Mouse (Mus musculus) splenic B cell, adult 2 months (primary cell): ENCODE results near the gene Nme3.

Source experiments
- DNase-seq: peaks from one replicate; pipeline ENCODE4 v3.0.0-alpha.2; 2011; ENCODE audit warnings: low read depth, low spot score
- H3K27me3 ChIP-seq: 2 replicates; pipeline ENCODE4 v1.6.1; 2012; ENCODE audit warnings: mild to moderate bottlenecking, low read length, moderate library complexity, mixed read lengths; ENCODE audit not compliant: control insufficient read depth, poor library complexity, insufficient read depth, severe bottlenecking
- H3K36me3 ChIP-seq: 2 replicates; pipeline ENCODE4 v1.6.1; 2012; ENCODE audit warnings: mild to moderate bottlenecking, low read length, moderate library complexity, mixed read lengths; ENCODE audit not compliant: control insufficient read depth, poor library complexity, insufficient read depth, severe bottlenecking

Nme3 gene

DNA sequence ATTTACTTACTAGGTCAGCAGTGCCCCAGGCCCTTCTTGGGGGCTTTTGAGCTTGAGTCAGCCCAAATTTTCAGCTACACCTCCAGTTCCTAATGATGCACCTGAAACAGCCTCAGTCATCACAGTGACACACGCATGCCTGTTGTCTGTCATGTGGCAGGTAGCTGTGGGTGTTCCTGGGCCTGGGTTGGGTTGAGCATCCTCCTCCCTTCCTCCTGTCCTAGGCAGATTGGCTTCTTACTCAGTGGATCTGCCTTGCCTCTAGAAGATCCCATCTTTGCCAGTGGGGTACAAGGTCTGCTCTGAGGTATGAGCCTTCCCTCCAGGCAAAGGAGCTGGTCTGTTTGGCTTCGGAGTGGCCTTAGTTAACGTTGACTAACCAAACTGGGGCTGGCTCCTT, 7.4 kb upstream of the Nme3 start:
- peaks cover 2% of the 10 kb centered on the region for H3K36me3 ChIP-seq
- no peak for DNase-seq
- no peaks in the 10 kb centered on the region for H3K27me3 ChIP-seq

DNA sequence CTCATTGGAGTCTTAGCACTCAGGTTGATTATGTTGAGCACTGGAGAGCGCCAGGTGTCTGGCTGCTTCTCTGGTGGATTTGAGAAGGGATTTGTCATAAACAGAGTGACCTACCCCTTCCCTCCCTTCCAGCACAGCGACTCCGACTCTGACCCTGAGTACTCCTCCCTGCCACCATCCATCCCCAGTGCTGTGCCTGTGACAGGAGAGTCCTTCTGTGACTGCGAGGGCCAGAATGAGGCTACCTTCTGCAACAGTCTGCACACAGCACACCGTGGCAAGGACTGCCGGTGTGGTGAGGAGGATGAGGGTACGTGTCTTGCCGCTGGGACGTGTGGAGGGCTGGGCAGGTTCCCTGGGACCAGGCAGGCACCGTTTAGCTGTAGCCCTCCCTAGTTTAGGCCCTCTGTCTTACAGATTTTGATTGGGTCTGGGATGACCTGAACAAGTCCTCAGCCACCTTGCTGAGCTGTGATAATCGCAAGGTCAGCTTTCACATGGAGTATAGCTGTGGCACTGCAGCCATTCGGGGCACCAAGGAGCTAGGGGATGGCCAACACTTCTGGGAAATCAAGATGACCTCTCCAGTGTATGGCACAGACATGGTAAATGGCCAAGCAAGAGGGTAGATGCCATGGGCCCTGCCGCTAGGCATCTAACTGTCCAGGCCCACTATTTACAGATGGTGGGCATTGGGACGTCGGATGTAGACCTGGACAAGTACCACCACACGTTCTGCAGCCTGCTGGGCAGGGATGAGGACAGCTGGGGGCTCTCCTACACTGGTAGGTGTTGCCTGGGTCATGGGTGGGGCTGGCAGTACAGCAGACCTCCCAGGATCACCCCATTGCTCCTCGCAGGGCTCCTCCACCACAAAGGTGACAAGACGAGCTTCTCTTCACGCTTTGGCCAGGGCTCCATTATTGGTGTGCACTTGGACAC, 5.9 kb upstream of the Nme3 start:
- H3K36me3 ChIP-seq: peaks cover 2% of the 10 kb centered on the region
- no peak for DNase-seq
- H3K27me3 ChIP-seq: no peaks in the 10 kb centered on the region

DNA sequence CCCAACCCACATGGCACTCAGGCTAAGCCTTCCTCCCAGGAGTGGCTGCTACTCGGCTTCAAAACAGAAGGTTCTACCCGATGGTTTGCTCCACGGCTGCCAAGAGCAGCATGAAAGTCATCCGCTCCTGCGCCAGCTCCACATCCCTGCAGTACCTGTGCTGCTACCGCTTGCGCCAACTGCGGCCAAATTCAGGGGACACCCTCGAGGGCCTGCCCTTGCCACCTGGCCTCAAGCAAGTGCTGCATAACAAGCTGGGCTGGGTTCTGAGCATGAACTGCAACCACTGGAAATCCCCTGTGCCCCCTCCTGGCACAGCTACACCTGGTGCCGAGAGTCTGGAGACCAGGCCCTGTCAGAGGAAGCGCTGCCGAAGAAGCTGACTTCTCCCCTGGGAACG, 5.0 kb upstream of the Nme3 start:
- H3K36me3 ChIP-seq: peaks cover 2% of the 10 kb centered on the region
- no peak for DNase-seq
- no peaks in the 10 kb centered on the region for H3K27me3 ChIP-seq

DNA sequence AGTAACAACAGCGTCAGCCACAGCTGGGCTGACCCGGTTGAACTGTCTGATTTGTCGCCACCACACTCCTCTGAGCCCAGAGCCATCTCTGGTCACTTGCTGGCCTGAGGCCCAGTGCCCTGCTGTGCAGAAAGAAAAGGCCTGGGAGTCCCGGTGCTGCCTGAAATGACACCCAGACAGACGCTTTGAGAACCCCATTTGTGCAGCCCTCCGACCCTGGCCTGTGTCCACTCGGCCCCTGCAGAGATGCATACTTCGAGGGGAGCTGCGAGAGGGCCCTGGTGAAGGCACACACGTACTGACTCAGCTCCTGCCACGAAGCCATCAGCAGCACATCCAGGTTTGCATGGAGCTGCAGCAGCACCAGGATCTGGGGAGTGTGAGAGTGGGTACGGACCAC, 3.5 kb upstream of the Nme3 start:
- no peaks in the 10 kb centered on the region for H3K27me3 ChIP-seq
- no peak for DNase-seq
- peaks cover 2% of the 10 kb centered on the region for H3K36me3 ChIP-seq

DNA sequence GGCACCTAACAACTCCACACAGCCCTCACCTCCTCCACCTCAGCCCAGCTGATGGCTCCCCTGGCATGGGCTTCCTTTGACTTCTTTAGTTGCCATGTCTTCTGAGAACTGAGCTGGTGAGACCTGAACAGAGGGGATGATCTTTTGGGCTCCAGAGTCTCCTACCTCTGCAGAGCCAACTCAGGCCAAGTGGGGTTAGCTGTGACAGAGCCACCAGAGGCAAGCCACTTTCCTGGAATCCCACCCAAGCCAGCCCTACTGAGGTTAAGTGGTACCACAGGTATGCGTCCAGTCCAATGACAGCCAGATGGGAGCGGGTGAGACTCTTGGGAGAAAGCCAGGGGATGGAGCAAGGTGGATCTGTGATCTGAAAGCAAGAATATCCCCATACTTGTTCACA, 3.0 kb upstream of the Nme3 start:
- DNase-seq: no peak
- no peaks in the 10 kb centered on the region for H3K27me3 ChIP-seq
- H3K36me3 ChIP-seq: peaks cover 2% of the 10 kb centered on the region

DNA sequence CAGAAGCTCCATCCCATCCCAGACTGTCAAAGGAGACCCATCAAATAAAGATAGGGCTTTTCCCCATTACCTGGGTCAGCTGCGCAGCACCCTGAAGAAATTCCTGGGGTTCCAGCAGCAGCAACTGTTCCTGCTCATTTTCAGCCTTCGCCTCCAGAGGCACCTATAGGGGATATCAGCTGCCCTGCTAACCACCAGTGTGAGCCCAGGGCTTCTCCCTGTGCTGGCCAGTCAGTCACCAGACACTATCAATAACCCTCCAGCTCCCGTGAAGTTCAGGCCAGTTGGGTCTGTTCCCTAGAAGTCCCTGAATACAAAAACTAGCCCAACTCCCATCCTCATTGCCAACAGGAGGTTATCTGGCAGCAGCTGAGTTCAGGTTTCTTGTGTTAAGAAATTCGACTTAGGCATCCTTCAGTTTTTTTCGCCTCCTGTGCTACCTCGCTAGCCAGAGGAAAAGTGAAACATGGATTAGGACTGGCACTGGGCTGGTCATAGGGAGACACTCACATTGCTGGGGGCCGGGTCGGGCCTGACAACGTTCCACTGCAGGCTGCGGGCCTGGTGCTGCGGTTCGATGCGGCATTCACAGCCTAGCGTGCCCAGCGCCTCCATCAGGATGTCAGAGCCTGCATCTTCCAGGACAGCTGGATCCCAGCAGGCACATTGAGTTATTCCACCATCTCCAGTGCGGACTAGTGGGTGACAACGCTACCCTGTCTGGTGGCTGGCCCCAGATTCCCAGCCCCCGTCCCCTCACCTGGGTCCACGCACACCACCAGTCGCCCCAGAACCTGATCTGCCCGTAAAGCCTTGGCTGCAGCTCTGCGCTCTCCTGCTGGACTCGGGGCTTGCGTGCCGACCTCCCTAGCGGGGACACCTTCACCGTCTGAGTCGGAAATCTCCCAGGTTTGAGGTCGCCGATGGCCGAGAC, 2.0 kb upstream of the Nme3 start:
- Histone ChIP-seq H3K27me3 (no peaks in the 10 kb centered on the region), H3K36me3 (peaks cover 2% of the 10 kb centered on the region)
- DNase-seq: no peak

DNA sequence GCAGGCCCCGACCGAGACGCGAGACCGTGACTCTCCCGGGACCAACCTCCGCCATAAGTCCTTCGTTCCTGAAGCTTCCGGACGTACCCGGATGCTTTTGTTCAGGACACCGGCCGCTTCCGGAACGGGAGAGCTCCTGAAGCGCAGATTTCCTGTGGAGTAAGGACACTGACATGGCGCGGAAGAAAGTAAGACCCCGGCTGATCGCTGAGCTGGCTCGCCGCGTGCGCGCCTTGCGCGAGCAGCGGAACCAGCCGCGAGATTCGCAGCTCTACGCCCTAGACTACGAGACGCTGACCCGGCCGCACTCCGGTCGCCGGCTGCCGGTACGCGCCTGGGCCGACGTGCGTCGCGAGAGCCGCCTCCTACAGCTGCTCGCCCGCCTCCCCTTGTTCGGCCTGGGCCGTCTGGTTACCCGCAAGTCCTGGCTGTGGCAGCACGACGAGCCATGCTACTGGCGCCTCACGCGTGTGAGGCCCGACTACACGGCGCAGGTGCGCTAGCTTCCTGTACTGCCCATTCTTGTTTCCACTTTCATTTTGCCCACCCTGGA, 1.2 kb upstream of the Nme3 start, which contains the start of the genes Eme2 and Mrps34:
Gene Eme2, minus strand, starts transcription at position 93 of the 553 bp plus-strand sequence.
Gene Mrps34, plus strand, starts transcription at position 122 of the 553 bp plus-strand sequence.
- H3K36me3 ChIP-seq: peaks cover 2% of the 10 kb centered on the region
- no peaks in the 10 kb centered on the region for H3K27me3 ChIP-seq
- peak; percentile 70 for DNase-seq

DNA sequence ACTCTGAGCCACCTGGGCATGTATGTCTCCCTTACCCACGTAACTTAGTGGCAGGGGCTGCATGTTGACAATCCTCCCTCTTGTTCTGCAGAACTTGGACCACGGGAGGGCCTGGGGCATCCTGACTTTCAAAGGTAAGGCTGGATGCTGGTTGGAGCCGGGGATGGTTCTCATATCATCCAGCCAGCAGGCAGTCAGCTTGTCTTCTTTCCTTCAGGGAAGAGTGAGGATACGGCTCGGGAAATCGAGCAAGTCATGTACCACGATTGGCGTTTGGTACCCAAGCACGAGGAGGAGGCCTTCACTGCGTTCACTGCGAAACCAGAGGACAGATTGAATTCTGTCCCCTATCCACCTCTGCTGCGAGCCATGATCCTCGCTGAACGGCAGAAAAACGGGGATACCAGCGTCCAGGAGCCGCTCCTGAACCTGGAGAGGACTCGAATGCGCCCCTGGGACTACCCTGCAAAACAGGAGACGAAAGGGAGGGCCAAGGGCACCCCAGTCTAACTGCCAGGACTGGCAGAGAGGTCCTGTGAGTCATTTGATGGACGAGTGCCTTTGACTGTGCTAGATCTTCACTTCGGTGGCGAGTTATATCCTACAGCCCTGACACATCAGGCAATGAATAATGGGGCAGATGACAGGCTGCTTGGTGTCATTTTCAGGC, 594 bp upstream of the Nme3 start:
- H3K36me3 ChIP-seq: peaks cover 2% of the 10 kb centered on the region
- no peaks in the 10 kb centered on the region for H3K27me3 ChIP-seq
- DNase-seq: no peak

DNA sequence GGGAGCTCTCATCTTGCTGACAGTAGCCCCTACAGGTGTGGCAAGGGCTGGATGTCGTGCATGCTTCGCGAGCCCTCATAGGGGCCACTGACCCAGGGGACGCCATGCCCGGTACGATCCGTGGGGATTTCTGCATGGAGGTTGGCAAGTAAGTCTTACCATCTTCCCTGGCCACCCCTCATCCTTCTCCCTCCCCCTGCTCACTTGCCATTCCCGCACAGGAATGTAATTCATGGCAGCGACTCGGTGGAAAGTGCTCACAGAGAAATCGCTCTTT, 631 bp downstream of the Nme3 start:
- Histone ChIP-seq H3K27me3 (no peaks in the 10 kb centered on the region), H3K36me3 (peaks cover 2% of the 10 kb centered on the region; the same call in 1 of the 2 replicates)
- DNase-seq: no peak

DNA sequence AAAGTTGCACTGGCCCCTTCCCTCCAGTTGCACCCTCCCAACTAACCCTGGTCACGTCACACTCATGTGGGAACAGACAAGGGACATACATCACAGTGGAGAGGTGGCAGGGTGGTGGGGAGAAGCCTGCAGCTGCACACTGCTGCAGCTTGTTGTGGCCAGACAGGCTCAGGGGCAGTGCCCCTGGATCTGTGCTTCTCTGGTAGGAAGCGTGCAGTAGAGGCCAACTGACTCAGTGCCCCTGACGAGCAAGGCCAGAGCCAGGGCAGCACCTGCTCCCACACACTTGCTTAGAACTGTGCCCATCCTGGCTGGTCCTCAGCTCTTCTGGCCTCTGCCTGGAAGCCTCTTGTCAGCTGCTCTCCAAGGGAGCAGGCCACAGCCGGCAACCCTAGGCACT, 1.3 kb downstream of the Nme3 start:
- Histone ChIP-seq H3K27me3 (no peaks in the 10 kb centered on the region), H3K36me3 (peaks cover 2% of the 10 kb centered on the region; the same call in 1 of the 2 replicates)
- DNase-seq: no peak

DNA sequence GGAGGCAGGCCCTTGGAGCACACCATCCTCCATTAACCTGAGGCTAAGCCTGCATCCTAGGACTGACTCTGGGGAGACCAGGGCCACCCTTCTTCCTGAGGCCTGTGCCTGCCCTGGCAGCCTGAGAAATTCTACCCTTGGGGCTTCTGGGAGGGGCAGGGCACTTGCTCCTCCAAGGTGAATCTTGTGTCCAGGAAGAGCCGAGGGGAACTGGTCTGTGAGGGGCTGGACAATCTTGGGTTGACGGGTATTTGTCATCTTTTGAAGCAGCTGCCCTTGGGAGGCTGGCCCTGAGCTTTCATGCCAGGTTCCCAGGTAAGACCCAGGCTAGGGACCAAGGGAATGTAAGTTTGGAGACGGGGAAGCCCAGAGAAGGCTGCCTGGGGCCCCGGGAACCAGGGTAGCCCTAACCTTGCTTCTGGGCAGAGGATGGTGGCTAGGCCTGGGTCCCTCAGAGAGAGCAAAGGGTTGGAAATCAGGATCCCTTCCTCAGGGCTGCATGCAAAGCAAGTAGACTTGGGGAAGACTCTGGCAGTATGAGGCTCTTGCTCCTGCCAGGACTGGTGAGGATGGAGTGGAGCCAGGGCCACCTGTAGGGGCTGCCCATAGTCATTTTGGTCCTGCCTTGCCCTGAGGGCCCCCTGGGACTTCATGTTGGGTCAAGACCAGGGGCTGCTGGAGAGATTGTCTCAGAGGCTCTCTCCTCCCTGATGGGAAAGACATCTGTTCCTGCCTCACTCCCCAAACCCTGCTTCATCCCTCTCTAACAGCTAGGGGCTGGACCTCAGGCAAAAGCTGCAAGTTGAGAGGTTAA, 1.9 kb downstream of the Nme3 start:
- Histone ChIP-seq H3K27me3 (no peaks in the 10 kb centered on the region), H3K36me3 (peaks cover 4% of the 10 kb centered on the region; the same call in 1 of the 2 replicates)
- no peak for DNase-seq

DNA sequence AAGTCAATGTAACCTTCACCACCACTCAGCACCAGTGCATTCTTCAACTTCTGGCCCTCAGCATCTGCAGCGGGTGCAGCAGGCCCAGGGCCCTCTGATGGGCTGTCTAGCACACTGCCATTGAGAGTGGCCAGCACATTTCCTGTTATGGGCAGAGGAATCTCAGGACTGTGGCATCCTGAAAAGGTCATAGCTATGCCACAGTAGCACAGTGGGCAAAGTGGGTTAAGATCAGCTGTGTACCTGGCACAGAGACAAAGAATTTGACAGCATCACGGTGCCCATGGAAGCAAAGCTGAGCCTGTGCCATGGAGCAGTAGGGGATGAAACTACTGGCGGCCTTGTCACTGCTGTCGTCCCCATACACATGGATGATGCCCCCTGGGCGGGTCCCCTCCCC, 2.9 kb downstream of the Nme3 start:
- Histone ChIP-seq H3K27me3 (no peaks in the 10 kb centered on the region), H3K36me3 (peaks cover 1% of the 10 kb centered on the region)
- no peak for DNase-seq

DNA sequence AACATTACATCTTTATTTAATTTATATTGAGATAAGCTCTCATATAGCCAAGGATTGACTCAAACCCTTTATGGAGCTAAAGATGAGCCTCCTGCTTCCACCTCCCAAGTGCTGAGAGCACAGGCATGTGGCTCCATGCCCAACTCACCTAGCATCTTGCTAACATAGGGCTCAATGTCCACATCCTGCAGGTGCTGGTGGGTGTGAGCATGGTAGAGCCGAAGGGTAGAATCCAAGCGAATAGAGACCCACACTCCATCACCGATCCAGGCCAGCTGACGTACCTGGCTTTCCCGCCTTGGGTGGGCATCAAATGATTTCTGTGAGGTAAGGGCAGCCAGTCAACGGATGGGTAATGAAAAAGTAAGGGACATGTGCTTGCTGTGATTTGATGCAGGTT, 3.7 kb downstream of the Nme3 start:
- no peak for DNase-seq
- peaks cover 5% of the 10 kb centered on the region for H3K36me3 ChIP-seq
- H3K27me3 ChIP-seq: no peaks in the 10 kb centered on the region

DNA sequence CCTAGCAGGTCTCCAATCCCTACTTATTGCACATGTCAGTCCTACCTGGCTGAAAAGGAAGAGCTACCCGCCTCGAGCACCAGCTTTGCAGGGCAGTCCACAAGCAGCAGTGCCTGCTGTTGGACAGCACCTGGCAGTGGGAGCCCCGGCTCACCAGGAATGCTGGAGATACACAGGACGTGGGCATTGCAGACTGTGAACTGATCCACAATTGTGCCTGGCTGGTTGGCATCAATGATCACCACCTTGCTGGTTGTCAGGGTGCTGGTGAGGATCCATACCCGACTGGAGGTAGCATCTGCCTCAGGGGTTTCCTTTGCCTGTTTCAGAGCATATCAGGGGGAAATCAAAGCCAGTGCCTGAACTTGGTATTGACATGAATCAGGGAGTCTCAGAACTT, 5.8 kb downstream of the Nme3 start:
- DNase-seq: no peak
- no peaks in the 10 kb centered on the region for H3K27me3 ChIP-seq
- peaks cover 6% of the 10 kb centered on the region for H3K36me3 ChIP-seq
